Mouse (Mus musculus) ovary, postnatal 14 days (tissue): ENCODE measurements around the gene Ing3.

Experiments used
- DNase-seq: peaks from one replicate; pipeline ENCODE4 v3.0.0; 2022; ENCODE audit warnings: low spot score

The Ing3 gene

DNA sequence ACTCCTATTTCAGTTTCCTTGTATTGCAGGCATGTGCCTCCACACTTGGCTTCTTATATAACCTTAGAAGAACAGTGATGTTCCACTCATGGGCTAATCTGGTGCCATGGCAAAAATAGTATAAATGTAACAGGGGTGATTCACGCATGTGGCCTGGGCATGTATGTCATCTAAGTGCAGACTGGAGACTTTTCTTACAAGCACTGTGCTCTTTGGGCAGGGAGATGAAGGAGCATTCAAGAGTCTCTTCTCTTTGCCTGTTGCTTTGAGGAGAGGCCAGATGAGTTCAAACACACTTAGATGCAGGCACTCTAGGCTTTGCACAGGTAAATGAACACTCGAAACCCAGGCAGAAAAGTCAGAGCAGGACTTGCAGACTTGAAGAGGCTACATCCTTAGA lies 74.8 kb downstream of the Ing3 start:
- DNase-seq = no peak
